Mouse (Mus musculus): ENCODE data around the gene Nek4.

Gene Nek4

DNA sequence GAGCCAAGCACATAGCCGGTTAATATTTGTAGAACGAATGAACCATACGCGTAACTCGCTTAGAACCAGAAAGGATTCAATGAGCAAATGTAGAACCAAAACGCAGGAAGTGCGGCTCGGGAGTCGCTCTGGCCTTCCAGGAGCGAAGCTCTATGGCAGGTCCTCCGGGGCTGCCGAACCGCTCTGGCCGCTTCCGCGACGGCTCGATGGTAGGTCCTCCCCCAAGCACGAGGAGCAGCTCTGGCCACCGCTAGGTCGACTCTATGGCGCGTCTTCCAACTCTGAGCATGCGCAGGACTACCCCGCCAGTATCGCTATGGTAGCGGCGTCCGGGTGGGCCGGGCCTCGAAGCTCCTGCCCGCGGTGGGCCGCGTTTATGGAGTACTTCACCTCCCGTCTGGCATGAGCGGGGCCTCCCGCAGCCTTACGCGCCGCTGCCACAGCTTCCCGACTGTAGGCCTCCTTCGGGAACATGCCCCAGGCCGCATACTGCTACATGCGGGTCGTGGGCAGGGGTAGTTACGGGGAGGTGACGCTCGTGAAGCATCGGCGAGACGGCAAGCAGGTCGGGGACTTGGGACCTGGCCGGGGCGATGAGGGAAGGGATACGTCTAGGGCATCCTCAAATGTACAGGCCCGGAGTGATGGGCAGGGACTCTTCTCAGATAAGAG is at the start of gene Nek4:
Nek4 (plus strand) TSS at position 224 of the 672 bp plus-strand sequence.
- DNase-seq, result peak; percentile 97

DNA sequence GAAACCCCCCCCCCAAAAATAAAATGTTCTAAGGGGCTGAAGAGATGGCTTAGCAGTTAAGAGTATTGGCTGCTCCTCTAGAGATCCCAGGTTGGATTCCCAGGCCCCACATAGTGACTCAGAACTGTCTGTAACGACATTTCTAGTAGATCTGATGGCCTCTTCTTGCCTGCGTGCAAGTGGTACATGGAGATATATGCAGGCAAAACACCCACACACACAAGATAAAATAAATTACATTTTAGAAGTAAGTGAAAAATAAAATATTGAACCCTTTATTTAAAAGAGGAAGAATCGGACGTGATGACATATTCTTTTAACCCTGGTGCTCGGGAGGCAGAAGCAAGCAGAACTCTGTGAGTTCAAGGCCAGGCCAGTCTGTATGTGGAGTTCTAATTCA is 48.5 kb upstream of the Nek4 start:
- DNase-seq, result no peak

DNA sequence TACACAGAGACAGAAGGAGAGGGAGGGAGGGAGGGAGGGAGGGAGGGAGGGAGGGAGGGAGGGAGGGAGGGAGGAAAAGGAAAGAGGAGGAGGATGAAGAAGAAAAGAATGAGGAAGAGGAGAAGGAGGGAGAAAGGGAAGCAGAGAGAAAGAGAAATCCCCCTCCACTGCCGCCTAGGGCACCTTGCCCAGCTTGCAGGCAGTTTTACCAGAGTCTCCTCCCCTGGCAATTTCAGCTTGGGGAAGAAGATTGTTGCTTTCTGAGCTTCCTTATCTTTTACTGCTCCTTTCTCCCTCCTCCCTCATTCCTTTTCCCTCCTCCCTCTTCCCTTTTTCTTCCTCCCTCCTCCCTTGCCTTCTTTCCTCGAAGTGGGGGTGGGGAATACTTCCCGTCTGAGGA is 48.1 kb upstream of the Nek4 start:
- no peak for DNase-seq

DNA sequence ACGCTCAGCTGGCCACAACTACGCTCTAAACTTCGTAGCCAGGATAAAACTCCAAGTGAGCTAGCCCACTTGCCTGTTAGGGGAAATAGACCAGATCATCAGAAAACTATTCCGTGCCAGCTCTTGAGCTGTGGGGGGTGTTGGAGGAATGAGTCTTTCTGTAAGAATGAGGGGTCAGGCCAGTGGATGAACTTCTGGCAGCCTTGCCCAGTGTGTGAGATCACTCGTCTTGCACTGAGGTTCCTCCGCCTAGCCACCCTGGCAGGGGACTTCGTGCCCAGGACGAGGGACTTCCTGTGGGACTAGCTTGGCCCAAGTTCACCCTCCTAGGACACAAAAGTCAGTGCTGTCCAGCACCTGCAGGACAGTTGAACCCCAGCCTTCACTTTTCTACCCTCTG is 46.9 kb upstream of the Nek4 start:
- no peak for DNase-seq

DNA sequence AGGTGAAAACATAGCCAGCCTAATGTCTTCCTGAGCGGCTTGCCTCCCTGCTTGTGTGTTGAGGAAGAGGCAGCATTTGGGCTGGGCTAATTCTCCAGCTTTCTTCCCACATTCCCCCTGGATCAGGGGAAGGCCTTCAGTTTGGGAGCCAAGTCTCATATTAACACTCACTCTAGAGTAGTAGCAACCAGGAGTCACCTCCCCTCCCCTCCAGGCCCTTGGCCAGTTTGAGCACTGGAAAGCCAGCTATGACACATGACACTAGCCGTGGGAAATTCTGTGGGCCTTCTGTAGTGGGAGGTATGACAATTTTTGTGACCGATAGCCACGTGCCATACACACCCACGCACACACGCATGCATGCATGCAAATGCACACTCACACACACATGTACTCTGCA is 45.2 kb upstream of the Nek4 start:
- DNase-seq, result no peak

DNA sequence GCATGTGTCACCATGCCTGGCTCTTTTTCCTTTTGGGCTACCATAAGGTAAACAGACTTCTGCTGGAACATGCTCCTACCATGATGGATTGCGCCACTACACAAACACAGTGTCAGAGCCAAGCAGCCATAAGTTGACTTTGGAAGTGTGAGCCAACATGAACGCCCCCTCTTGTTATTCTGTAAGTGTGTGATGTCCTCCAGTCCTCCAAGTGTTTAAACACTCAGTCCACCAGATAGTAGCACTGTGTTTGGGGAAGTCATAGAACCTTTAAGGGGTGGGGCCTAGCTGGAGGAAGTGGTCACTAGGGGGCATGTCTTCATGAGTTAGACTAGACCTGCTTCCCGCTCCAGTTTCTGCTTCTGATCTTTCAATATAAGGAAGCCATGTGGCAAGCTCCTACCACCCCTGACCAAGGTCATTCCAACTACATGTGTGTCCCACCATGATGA is 43.3 kb upstream of the Nek4 start:
- no peak for DNase-seq

DNA sequence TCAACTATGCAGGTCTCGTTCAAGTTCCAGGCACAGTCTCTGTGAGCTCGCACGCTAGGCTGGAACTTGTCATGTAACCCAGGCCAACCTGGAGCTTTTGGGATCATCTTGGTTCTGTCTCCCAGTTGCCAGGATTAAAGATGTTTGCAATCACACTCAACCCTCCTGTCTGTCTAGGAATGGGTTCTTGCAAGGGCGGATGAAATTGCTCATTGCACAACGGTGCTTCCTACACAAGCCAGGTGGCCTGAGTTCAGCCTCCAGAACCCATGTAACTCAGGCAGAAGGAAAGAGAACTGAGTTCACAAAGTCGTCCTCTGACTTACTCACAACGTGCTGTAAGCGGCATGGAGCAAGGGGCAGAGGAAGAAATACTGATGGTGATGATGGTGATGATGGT is 40.0 kb upstream of the Nek4 start:
- DNase-seq, result no peak

DNA sequence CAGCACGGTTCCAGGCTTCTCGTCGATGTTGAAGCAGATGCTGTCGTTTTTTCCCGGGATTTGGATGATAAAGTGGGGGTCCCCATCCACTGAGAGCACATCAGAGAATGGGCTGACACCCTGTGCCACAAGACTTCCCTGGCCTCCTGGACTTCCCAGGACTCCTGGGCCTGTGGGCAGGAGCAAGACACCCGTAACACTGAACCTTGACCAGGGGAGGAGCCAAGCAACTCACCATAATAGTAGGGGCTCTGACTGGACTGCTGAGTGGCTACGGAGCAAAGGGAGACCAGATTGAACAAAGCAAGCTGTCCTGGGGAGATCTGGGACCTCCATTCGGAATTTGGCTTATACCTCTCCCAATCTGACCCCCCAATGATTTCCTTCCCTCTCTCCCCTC is 38.5 kb upstream of the Nek4 start:
- DNase-seq, result no peak

DNA sequence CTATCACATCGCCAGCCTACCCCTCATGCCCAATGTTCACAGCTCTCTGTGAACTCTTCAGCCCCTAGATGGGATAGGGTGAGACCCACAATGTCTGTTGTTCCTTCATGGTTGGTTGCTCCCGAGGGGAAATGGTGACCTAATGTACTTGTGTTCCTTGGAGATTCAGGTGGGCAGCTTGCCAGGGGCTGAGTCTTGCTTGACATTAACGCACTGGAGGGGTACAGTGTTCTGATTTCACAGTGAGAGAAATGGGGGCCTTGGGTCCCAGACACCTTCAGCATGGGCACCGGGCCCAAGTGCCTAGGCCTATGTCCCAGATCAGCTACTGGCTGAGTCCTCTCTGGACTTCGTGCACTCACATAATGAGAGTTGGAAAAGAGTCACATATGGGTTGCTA is 37.8 kb upstream of the Nek4 start:
- no peak for DNase-seq

DNA sequence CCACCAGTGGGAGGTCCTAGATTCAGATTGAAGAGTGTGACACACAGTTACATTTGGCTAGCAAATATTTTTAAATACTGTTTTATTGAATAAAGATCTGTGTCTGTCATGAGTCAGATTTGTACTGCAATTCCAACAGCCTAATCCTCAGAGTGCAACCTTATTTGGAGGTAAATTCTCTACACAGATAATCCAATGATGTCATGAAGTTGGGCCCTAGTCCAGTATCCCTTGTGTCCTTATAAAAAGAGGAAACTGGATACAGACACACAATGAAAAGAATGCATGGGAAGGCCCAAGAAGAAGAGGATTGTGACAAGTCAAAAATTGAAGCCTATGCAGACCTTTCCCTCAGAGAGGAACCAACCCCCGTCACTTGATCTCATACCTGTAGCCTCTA is 34.7 kb upstream of the Nek4 start:
- no peak for DNase-seq

DNA sequence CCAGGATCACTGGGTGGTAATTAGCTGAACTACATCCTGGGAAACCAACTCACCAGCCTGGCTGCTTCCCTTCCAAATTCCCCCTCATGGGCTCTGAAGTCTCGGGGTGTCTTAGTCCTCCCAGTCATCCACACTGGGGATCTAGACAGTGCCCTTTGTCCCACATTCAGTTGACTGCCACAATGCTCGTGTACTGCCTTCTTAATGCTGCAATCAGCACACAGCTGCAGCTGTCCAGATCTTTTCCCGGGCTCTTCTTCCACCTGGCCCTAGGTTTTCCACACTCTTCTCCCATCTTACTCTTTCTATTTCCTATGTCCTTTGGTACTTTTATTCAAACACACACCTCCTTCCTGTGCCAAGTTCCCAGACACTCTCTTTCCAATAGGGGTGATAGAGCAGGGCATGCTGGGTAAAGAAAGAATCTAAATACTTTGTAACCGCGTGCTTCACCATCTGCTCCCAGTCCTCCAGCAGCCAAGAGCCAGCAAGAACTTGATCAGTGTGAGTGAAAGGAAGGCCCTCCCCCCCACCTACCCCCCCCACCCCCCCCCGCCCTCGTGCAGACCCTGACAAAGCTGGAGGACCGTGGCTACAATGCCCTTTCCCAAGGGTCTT is 29.0 kb upstream of the Nek4 start:
- DNase-seq, result no peak

DNA sequence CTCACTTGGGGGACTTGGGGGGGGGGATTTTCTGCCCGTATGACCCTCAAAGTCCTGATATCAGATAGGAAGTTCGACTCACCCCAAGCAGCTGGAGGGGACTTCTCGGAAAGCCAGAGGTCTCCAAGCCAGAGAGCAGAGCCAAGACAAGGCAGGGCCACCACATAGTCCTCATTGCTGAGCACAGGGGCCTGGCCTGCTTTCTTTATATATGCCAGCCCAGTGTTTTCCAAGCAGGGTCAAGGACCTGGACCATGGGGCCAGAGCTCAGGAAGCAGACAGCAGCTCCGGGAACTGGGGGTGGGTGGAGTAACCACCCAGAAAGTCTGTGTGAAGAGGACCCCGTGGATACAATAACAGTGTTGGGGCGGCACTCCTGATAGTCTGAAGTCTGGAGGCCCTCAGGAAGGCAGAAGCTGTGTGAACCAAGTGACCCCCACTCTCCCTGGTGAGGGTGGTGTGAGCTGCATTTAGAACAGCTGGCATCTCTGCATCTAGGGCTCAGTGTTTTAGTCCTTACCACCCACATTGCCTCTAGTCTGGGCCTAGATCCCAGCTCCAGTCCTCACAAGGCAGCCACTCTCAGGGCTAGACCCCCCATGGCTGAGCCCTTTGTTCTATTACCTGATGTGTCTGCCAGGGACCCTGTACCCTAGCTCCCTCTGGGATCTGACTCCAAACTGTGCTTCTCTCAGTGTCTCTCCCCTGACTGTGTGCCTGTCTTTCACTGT is 27.6 kb upstream of the Nek4 start, which contains the start of gene Itih3:
Itih3 (minus strand) TSS at position 386 of the 731 bp plus-strand sequence.
- peak; percentile 11 to 30 for DNase-seq

DNA sequence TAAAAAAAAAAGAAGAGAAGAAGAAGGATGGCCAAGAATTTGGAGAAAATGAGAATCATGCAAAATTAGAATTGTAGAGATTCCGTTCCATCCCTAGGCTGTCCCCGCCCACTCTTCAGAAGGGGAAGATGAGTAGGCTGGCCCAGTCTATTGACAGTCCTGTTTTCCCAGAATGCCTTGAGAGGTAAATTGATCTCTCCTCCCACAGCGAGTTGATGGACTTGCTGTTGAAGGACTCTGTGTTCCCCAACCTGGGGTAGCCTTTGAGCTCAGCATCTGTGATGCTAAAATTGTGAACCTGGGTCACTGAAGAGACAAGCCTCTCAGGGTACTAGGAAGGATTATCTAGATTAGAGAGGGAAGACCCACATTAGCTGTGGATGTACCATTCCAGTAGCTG is 25.7 kb upstream of the Nek4 start:
- no peak for DNase-seq

DNA sequence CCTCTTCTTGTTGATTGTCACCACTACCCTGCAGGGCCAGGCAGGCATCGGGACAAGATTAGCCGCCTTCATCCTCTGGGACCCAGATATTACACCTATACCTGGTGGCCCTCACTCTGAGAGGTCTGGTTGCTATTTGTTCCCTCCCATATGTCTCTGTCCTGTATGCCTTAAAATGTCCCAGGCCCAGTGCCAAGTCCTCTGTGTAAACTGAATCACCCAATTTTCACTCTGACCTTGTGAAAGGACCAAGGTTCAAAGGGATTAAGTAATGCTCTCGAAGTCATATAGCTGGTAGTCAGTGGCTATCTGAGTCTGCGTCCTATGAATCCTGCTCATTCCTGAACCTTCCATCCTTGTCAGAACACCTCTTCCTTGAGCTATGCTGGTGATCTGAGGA is 20.8 kb upstream of the Nek4 start:
- no peak for DNase-seq

DNA sequence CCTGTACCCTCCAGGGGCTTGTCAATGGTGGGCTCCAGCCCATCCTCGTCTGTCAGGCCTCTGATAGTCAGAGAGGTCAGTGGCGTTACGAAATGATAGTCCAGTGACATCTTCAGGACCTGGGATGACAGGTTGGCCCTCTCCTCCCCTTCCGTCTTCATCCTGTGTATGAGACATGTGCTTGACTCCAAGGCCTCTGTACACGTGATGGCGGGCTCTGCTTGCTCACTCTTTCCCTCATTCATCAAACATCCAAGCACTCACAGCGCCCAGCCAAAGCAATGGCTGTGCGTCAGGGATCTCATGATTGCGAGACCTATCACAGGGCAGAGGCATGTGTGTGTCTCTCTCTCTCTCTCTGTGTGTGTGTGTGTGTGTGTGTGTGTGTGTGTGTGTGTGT is 17.8 kb upstream of the Nek4 start:
- no peak for DNase-seq

DNA sequence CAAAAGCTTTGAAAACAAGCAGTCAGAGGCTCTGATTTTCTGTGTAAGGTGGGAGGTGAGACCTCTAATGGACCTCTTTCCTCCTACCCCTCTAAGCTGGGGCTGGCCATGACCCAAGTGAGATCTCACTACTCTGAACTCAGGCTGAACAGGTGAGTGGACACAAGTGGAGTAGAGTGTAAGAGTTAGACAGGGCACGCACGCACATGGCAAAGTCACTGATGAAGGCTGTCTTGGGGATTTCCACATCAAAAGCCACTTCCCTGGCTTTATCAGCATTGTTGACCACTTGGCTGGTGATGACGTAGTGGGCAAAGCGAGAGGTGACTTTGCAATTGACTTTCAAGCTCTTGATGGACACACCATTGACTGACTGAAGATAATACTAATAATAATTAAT is 8.9 kb upstream of the Nek4 start:
- no peak for DNase-seq

DNA sequence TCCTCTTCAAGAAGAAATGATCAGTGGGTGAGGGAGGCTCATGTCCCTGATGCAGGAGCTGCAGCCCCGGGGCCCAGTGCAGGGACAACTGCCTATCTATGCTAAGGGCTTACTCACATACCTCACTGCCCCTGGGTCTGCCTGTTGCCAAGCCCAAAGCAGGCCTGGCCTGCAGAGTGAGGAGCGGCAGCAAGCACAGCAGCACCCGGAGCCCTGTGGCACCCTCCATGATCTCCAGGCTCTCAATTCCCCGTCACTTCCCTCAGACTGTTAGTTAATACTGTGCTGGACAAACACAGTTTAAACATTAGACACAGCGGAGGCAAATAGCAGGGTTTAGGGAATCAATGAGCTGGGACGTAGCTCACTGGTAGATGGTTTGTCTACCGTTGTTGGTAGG is 8.1 kb upstream of the Nek4 start, which contains the start of gene Itih1:
Itih1 (minus strand) TSS at position 252 of the 400 bp plus-strand sequence.
- DNase-seq, result no peak

DNA sequence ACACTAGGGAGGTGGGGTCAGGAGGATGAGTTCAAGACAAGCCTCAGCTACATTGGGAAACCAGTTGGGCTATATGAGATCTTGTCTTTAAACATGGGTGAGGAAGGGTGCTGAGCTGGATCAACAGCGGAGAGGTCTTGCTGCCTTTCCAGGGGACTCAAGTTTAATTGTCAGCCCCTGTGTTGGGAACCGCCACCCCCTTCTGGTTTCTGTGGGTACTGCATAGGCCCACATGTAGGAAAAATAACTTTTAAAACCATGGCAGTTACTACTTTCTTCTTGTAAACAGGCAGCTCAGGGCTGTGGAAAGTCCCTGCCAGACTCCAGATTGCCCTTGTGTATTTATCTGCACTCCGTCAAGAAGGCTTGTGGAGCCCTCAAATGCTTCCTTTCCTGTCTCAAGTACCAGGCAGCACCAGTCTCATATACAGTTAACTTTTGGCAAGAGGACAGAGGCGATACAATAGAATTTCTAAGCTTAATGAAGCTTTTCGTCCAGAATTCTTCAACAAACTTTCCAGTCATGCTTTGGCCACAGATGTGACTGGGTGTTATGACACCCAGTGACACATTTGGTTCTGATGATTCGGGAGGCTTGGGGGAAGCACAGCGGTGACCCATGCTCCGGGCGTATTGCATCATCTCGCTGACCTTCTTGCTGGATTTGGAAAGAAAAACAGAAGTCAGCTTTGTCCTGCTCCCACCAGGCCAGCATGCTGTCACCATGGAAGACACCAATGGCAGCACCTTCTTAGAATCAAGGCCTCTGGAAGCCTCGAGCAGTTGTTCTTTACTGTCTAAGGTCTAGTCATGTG is 7.1 kb upstream of the Nek4 start:
- peak; percentile 31 to 44 for DNase-seq

DNA sequence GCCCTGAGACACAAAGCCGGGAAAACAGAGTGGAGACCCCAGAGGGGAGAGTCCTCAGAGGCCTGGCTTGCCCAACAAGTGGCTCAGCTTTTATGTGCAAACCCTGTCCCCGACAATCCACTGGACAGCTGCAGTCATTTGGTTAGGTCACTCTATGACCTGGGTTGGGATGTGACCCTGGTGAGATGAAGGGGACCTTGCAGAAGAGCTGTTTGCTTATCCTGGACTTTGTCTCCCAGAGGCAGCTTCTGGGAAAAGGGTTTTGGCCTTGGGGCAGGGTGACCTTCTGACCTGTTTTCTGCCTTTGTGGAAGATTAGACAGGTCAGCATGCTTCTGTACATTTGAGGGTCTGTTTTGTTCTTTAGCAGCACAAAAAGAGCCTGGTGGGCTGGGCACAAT is 6.4 kb upstream of the Nek4 start:
- DNase-seq, result no peak

DNA sequence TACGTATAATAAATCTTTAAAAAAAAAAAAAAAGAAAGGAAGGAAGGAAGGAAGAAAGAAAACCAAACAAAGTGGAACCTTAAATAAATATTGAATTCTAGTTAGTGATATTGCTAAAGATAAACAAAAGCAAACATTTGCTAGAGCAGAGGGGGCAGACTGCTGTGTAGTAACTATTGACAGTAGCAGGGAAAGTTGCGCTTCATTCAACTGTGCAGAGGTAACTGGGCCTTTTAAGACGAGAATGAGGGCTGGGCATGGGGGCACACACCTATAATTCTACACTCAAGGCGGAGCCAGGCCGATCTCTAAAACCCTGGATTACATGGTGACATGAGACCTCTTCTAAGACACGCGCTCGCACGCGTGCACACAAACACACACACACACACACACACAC is 1.2 kb upstream of the Nek4 start:
- no peak for DNase-seq

DNA sequence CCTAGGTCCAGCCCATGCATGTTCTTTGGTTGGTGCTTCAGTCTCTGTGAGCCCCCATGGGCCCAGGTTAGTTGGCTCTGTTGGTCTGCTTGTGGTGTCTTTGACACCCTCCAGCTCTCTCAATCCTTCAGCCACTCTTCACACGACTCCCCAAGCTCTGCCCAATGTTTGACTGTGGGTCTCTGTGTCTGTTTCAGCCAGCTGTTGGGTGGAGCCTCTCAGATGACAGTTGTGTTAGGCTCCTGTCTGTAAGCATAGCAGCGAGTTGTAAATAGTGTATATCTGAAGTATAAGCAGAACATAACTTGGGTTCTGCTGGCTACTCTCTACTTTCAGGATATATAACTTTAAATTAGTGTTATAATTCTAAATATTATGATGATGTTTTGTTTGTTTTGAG is 7.3 kb downstream of the Nek4 start:
- no peak for DNase-seq

DNA sequence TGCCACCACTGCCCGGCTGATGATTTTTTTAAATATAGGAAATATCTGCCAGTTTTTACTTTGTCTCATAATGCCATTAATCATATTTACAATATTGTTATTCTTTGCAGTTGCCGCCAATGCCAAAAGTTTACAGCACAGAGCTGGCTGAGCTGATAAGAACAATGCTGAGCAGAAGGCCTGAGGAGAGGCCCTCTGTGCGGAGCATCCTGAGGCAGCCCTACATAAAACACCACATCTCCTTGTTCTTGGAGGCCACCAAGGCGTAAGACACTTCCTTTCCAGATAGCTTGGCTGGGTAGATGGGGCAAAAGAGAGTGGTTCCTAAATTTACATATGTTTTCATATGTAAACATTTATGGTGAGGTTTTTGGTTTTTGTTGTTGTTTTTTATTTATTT is 7.9 kb downstream of the Nek4 start:
- DNase-seq, result no peak

DNA sequence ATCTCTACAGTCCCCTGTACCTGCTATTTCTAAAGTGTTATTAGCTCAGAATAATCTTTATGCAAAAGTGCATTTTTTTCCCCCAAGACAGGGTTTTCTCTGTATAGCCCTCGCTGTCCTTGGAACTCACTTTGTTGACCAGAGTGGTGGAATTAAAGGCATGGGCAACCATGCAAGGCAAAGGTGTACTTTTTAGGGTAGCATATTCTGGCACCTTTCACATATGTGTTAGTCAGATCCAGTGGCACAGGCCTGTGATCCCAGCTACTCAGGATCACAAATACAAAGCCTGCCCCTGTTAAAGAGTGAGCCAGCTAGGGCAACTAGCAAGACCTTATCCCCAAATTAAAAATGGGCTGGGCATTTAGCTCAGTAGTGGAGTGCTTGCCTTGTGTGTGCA is 9.2 kb downstream of the Nek4 start:
- no peak for DNase-seq
